Mouse (Mus musculus): ENCODE data around the gene Prdx2. TPM values are rescaled to one million over a fixed set of nuclear protein-coding genes. Genes with fewer than 3 reads are reported as not detected.

The Prdx2 gene
- 1,236 and 1,369 TPM in 2 replicates for polyA plus RNA-seq (2015; fragmentation: Nextera tagmentation; extraction: Ambion mirVana)

GRCm38 (mm10) chr8:84969241-84970134, at the start of gene Prdx2, which contains the start of the genes Gm49661 and Rnaseh2a:
Gene Prdx2 (plus strand): TSS chr8:84969587.
Gene Gm49661 (minus strand): TSS chr8:84969433.
Gene Rnaseh2a (minus strand): TSS chr8:84969767.
- Histone ChIP-seq H3K9me3 (no peaks in the 10 kb centered on the region), H3K9ac (peak within 1 kb of the TSS; percentile 99), H3K4me2 (peak within 1 kb of the TSS; percentile 98), H3K27ac (replicated peaks) (peak within 1 kb of the TSS; percentile 87), H3K36me3 (peaks cover 35% of the 10 kb centered on the region), H3K27me3 (no peaks in the 10 kb centered on the region), H3K4me1 (replicated peaks) (peaks cover 60% of the 10 kb centered on the region), H3K4me3 (peak within 1 kb of the TSS; percentile 87)
- ATAC-seq (ENCODE audit: low read depth), result peak; percentile 66
- under 1% methylated on average over 56 of the region's 56 CpGs for WGBS

GRCm38 (mm10) chr8:84921596-84921995, 47.8 kb upstream of the Prdx2 start:
- Histone ChIP-seq H3K4me3 (no peak overlapping the region), H3K9ac (no peak overlapping the region), H3K4me2 (no peak overlapping the region), H3K36me3 (peaks cover 95% of the 10 kb centered on the region), H3K27ac (replicated peaks) (no peak overlapping the region), H3K27me3 (peaks cover 58% of the 10 kb centered on the region), H3K9me3 (no peaks in the 10 kb centered on the region), H3K4me1 (replicated peaks) (no peaks in the 10 kb centered on the region)
- no peak for ATAC-seq (ENCODE audit: low read depth)
- 85% methylated on average over 2 of the region's 2 CpGs for WGBS

GRCm38 (mm10) chr8:84925557-84925956, 43.8 kb upstream of the Prdx2 start:
- no peak overlapping the region for H3K4me3 ChIP-seq
- peaks cover 12% of the 10 kb centered on the region for H3K4me1 ChIP-seq (replicated peaks)
- ATAC-seq (ENCODE audit: low read depth), result no peak
- 67% methylated on average over 7 of the region's 7 CpGs for WGBS
- H3K27me3 ChIP-seq, result peaks cover 47% of the 10 kb centered on the region
- H3K36me3 ChIP-seq, result peaks cover 85% of the 10 kb centered on the region
- no peak overlapping the region for H3K9ac ChIP-seq
- no peak overlapping the region for H3K4me2 ChIP-seq
- no peaks in the 10 kb centered on the region for H3K9me3 ChIP-seq
- no peak overlapping the region for H3K27ac ChIP-seq (replicated peaks)

- H3K36me3 ChIP-seq, result peaks cover 84% of the 10 kb centered on the region
- no peak overlapping the region for H3K27ac ChIP-seq (replicated peaks)
- 86% methylated on average over 1 of the region's 1 CpGs for WGBS
- peaks cover 46% of the 10 kb centered on the region for H3K27me3 ChIP-seq
- H3K4me1 ChIP-seq (replicated peaks), result peaks cover 12% of the 10 kb centered on the region
- no peaks in the 10 kb centered on the region for H3K9me3 ChIP-seq
- no peak for ATAC-seq (ENCODE audit: low read depth)
- no peak overlapping the region for H3K4me3 ChIP-seq
- no peak overlapping the region for H3K4me2 ChIP-seq
- H3K9ac ChIP-seq, result no peak overlapping the region
These were observed 41.9 kb upstream of the Prdx2 start for GRCm38 (mm10) chr8:84927513-84927912.

GRCm38 (mm10) chr8:84928456-84929306, 40.7 kb upstream of the Prdx2 start:
- Histone ChIP-seq H3K9ac (peak overlapping the region; percentile 50), H3K4me3 (peak overlapping the region; percentile 27), H3K36me3 (peaks cover 79% of the 10 kb centered on the region), H3K27ac (replicated peaks) (no peak overlapping the region), H3K9me3 (no peaks in the 10 kb centered on the region), H3K4me2 (peak overlapping the region; percentile 52), H3K27me3 (peaks cover 50% of the 10 kb centered on the region), H3K4me1 (replicated peaks) (peaks cover 14% of the 10 kb centered on the region)
- WGBS, result 4% methylated on average over 48 of the region's 52 CpGs
- peak; percentile 60; the same call in 1 of the 2 replicates for ATAC-seq (ENCODE audit: low read depth)

GRCm38 (mm10) chr8:84930582-84930981, 38.8 kb upstream of the Prdx2 start:
- Histone ChIP-seq H3K4me1 (replicated peaks) (peaks cover 33% of the 10 kb centered on the region), H3K9me3 (no peaks in the 10 kb centered on the region), H3K27ac (replicated peaks) (no peak overlapping the region), H3K27me3 (peaks cover 56% of the 10 kb centered on the region), H3K4me3 (no peak overlapping the region), H3K36me3 (peaks cover 60% of the 10 kb centered on the region), H3K9ac (no peak overlapping the region), H3K4me2 (no peak overlapping the region)
- no peak for ATAC-seq (ENCODE audit: low read depth)
- WGBS, result 85% methylated on average over 13 of the region's 13 CpGs

GRCm38 (mm10) chr8:84933767-84934559, 35.4 kb upstream of the Prdx2 start:
- no peaks in the 10 kb centered on the region for H3K9me3 ChIP-seq
- no peak overlapping the region for H3K27ac ChIP-seq (replicated peaks)
- H3K4me2 ChIP-seq, result peak overlapping the region; percentile 90
- peak overlapping the region; percentile 73 for H3K4me3 ChIP-seq
- peak overlapping the region; percentile 94 for H3K9ac ChIP-seq
- WGBS, result 81% methylated on average over 16 of the region's 16 CpGs
- ATAC-seq (ENCODE audit: low read depth), result no peak
- H3K27me3 ChIP-seq, result peaks cover 59% of the 10 kb centered on the region
- peaks cover 33% of the 10 kb centered on the region for H3K36me3 ChIP-seq
- H3K4me1 ChIP-seq (replicated peaks), result peaks cover 43% of the 10 kb centered on the region

- Histone ChIP-seq H3K4me1 (replicated peaks) (peaks cover 37% of the 10 kb centered on the region), H3K27me3 (peaks cover 58% of the 10 kb centered on the region), H3K9me3 (no peaks in the 10 kb centered on the region), H3K36me3 (peaks cover 30% of the 10 kb centered on the region), H3K4me3 (peak overlapping the region; percentile 73), H3K4me2 (peak overlapping the region; percentile 90), H3K9ac (peak overlapping the region; percentile 94), H3K27ac (replicated peaks) (peak overlapping the region; percentile 98)
- under 1% methylated on average over 15 of the region's 15 CpGs for WGBS
- ATAC-seq (ENCODE audit: low read depth), result peak; percentile 72
These were observed 34.5 kb upstream of the Prdx2 start for GRCm38 (mm10) chr8:84934860-84935259.

- Histone ChIP-seq H3K4me3 (peak overlapping the region; percentile 73), H3K4me2 (peak overlapping the region; percentile 90), H3K27me3 (peaks cover 55% of the 10 kb centered on the region), H3K9me3 (no peaks in the 10 kb centered on the region), H3K27ac (replicated peaks) (peak overlapping the region; percentile 98), H3K36me3 (peaks cover 24% of the 10 kb centered on the region), H3K4me1 (replicated peaks) (peaks cover 37% of the 10 kb centered on the region), H3K9ac (peak overlapping the region; percentile 94)
- 4% methylated on average over 14 of the region's 14 CpGs for WGBS
- peak; percentile 36; the same call in 1 of the 2 replicates for ATAC-seq (ENCODE audit: low read depth)
These were observed 33.9 kb upstream of the Prdx2 start for GRCm38 (mm10) chr8:84935489-84935888.

GRCm38 (mm10) chr8:84936041-84936961, 33.1 kb upstream of the Prdx2 start:
- Histone ChIP-seq H3K4me1 (replicated peaks) (peaks cover 37% of the 10 kb centered on the region), H3K27ac (replicated peaks) (peak overlapping the region; percentile 98), H3K36me3 (peaks cover 16% of the 10 kb centered on the region), H3K9ac (peak overlapping the region; percentile 94), H3K4me2 (peak overlapping the region; percentile 90), H3K4me3 (peak overlapping the region; percentile 73), H3K27me3 (peaks cover 57% of the 10 kb centered on the region), H3K9me3 (no peaks in the 10 kb centered on the region)
- WGBS, result 19% methylated on average over 23 of the region's 23 CpGs
- ATAC-seq (ENCODE audit: low read depth), result peak; percentile 55
